Mouse (Mus musculus): ENCODE data around the gene Ccdc91. TPM values are rescaled to one million over a fixed set of nuclear protein-coding genes. Genes with fewer than 3 reads are reported as not detected.
A peak's percentile ranks its signal among the peaks of the same experiment; 100 is the strongest.

The Ccdc91 gene
- total RNA-seq, 4 experiments from 2014 or later, result 34.3 to 40.0 (median 37.4) TPM

DNA sequence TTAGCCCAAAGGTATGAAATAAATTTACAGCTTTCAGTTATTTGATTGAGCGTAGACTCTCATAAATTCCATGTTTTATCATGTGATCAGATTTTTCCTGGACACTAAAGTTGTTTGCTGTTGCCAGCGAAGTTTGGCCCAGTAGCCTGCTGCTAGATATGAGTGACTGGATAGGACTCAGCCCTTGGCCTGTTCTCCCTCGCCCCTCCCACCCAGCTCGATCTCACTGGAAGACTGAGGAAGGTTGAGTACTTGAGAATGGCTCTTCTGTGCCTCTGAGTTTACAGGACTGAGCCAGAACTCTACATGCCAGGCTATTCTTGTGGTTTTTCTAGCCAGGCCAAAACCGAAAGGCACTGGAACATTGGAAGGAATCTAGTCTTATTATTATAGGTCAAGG lies 93.6 kb downstream of the Ccdc91 start:
- no peak for DNase-seq (ENCODE audit: low spot score in 2 of 2)

DNA sequence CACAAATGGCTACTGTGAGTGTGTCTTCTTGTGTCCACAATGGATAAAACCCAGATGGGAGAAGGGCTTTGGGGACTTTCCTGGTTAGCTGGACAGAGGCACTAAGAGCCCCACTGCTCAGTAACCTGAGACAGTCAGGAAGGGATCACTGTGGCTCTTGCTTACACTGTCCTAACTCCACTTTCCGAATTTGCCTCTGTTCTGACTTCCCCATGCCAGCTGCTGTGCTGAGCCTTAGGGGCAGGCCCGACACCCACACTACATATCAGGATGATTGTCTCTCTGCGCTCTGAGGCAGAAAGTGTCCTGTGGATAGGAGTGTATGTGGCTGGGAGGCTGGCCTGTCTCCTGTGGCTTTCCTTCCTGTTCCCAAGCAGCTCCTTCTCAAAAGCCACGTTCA lies 97.5 kb downstream of the Ccdc91 start:
- DNase-seq (ENCODE audit: low spot score in 2 of 2), result no peak

GRCm38 (mm10) chr6:147574454-147575182 lies 99.0 kb downstream of the Ccdc91 start:
- DNase-seq (ENCODE audit: low spot score in 2 of 2), result no peak

- DNase-seq (ENCODE audit: low spot score in 2 of 2), result no peak
Measured at GRCm38 (mm10) chr6:147575183-147575784, 99.7 kb downstream of the Ccdc91 start.

DNA sequence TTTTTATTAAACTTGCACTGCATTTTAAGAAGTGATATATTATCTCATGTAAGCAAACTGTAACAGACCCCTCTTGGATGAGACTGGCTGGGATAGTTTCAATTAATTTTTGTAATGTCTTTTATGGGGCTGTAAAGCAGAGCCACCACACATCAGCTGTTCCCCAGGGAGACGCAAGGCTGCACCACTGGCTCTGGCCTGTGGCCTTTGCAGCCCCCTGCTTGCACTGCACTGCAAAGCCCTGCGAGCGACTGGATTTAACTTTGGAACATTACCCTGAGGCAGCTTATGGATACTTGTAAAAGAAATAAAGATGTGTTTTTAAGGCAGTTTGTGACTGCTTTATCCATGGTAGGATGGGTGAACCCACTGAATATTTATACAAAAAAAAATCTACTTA lies 112.0 kb downstream of the Ccdc91 start:
- no peak for DNase-seq (ENCODE audit: low spot score in 2 of 2)

DNA sequence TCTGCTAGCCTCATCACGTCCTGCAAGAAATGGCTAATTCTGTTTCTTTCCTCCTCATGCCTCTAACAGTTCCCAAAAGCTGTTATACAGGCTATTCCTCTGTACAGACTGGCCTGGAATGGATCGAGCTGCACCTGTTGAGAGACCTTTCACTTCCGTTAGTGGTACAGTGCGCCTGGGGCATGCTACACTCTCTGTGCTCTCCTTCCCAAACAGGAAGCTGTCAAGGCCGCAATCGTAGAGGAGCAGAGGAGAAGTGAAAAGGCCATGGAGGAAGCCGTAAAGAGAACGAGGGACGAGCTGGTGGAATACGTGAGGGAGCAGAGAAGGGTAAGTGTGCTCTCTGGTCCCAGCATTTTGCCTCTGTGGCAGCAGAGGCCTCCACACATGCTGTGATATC lies 131.0 kb downstream of the Ccdc91 start:
- DNase-seq (ENCODE audit: low spot score in 2 of 2), result no peak

DNA sequence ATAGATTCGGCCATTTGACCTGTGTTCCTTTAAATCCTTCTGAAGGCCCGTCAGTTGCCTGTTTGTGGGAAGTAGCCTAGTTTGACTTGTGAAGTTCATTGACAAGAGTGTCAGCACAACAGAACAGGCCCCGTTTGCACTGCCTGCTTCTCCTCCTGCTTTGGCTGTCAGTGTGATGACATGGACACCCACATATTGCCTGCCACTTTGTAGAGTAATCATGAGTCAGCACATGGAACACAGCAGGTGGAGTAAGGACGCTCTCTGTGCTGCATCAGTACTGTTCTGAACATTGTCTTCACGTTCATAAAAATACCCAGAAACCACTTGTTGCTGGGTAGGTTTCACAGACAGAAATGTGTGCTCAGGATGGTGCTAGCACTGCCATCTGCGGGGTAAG lies 132.0 kb downstream of the Ccdc91 start:
- DNase-seq (ENCODE audit: low spot score in 2 of 2), result peak in 1 of 2 experiments; percentile 7

GRCm38 (mm10) chr6:147615306-147615705 lies 139.7 kb downstream of the Ccdc91 start:
- no peak for DNase-seq (ENCODE audit: low spot score in 2 of 2)

DNA sequence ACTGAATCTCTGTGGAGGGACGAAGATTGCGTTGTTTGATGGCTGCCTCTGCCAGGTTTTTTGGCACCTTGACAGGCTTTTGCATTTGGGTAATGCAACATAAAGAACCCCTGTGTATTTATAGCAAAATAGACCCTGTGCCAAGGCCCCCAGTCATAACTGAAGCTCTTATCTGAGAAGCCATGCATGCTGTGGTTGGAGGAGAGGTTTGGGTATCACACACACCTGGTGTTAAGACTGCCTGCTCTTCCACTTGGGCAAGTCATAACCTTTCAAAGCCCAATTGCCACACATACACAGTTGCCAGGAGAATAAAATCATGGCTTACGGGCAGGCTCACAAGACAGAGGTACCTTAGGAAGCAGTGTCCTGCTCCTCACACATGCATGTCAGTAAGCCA lies 147.5 kb downstream of the Ccdc91 start:
- DNase-seq (ENCODE audit: low spot score in 2 of 2), result no peak

DNA sequence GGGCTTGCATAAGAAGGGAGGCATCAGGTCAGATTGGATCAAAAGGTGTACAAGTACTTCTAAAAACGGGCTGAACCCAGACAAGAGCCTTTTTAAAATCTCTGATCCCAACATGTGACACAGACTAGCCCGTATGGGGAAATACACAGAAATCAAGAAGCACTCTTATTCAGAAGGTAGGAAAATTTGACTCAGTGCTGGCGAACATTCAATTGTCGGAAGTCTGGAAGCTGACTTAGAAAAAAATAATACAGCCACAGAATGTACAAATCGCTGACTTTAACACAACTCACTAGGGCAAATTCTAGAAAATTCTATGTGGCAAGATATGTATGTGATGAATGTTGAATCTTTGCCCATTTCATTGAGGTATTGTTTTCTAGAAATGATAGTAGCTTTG lies 160.8 kb downstream of the Ccdc91 start:
- no peak for DNase-seq (ENCODE audit: low spot score in 2 of 2)

DNA sequence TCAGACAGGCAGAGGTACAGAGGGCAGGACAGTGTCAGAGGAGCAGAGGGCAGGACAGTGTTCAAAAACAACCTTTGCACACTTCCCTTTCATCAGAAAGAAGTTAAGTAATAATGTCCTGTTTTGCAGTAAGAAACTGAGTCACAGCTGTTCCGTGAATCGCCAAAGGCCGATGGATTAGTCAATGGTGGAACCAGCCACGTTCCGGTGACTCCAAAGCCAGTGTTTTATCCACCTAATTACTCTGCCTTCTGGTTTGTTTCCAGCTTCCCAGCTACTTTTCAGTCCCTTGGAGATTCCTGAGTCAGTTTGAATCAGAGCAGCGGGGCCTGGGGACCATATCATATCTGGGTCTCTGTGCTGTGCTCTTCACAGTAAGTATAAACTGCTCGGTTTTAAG lies 168.2 kb downstream of the Ccdc91 start:
- DNase-seq (ENCODE audit: low spot score in 2 of 2), result no peak

DNA sequence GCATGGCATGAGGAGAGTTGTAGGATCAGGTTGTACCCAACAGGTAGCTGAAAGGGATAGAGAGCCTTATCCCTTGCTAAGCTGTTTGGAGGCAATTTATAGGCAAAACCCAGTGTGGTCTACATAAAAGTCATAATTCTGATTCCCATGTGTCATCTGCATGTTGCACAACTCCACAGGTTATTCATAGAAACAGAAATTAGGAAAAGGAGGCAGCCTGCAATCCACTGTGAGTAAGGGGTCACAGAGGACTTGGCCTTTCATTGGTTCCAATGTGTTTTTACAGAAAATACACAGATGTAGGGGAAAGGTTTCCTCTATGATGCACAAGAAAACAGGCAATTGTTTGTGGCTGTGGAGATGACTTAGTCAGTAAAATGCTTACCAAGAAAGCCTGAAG lies 168.8 kb downstream of the Ccdc91 start:
- no peak for DNase-seq (ENCODE audit: low spot score in 2 of 2)

GRCm38 (mm10) chr6:147646401-147646968 lies 170.9 kb downstream of the Ccdc91 start:
- no peak for DNase-seq (ENCODE audit: low spot score in 2 of 2)

- DNase-seq (ENCODE audit: low spot score in 2 of 2), result no peak
Measured at GRCm38 (mm10) chr6:147658025-147658424, 182.4 kb downstream of the Ccdc91 start.

- DNase-seq (ENCODE audit: low spot score in 2 of 2), result no peak
Measured at GRCm38 (mm10) chr6:147660718-147661117, 185.1 kb downstream of the Ccdc91 start.

DNA sequence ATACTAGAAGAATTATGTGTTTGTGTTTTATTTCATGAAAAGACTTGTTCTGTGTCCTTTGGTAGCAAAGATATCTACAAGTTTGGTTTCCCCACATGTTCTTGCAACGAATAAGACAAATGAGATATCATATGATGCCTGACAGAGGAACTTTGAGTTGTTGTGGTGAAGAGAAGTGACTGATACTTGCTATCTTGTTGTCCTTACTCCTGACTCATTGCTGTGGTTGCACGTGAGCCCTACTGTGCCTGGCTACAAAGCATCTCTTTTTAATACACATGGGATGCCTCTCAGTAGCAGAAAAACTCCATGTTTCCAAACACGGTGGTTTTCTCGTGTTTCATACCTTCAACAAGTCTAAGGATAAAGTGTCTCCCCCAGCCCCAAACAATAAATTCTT lies 186.2 kb downstream of the Ccdc91 start:
- no peak for DNase-seq (ENCODE audit: low spot score in 2 of 2)

GRCm38 (mm10) chr6:147662610-147663009 lies 187.0 kb downstream of the Ccdc91 start:
- DNase-seq (ENCODE audit: low spot score in 2 of 2), result no peak

GRCm38 (mm10) chr6:147664339-147664738 lies 188.7 kb downstream of the Ccdc91 start:
- no peak for DNase-seq (ENCODE audit: low spot score in 2 of 2)

GRCm38 (mm10) chr6:147671366-147671765 lies 195.7 kb downstream of the Ccdc91 start:
- DNase-seq (ENCODE audit: low spot score in 2 of 2), result no peak

DNA sequence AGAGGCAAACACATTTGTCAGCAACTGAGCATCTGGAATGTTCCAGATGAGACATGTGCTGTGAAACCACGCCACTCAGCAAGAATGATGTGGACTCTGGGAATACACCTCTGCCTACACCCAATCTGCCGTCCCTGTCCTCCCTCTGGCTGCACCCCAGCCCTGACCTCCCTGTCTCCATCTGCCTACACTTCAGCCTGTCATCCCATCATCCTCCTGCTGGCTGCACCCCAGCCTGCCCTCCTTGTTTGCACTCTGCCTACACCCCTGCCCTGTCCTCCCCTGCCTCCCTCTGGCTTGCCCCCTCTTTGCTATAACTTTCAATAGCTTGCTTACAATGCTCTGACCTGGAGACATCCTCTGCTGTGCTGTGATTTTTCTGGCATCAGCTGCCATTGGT lies 196.9 kb downstream of the Ccdc91 start:
- DNase-seq (ENCODE audit: low spot score in 2 of 2), result no peak

GRCm38 (mm10) chr6:147675022-147675733 lies 199.6 kb downstream of the Ccdc91 start:
- DNase-seq (ENCODE audit: low spot score in 2 of 2), result no peak

DNA sequence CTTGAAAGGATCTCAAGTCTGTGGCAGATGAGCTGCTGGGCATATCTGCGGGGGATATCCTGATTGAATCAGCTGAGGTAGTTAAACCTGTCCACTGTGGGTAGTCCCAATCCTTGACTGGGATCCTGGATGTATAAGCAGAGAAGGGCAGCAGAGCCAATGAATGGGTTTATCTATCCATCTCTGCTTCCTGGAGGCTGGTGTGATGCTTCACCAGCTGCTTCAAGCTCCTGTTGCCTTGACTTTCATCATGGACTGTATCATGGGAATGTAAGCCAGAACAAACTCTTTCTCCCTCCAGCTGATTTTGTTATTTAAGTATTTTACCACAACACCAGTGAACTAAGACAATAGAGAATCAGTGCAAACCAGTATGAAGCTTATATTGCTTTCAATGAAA lies 200.6 kb downstream of the Ccdc91 start:
- no peak for DNase-seq (ENCODE audit: low spot score in 2 of 2)
